23 mouse cellular contexts compared by ENCODE assay signal in genomic region chr17:7348765-7349164, GRCm38 (mm10). TPM values are rescaled to one million over a fixed set of nuclear protein-coding genes. Genes with fewer than 3 reads are reported as not detected.
"Had no signal": no experiment of that assay in that cellular context is flagged by ENCODE, and none has a peak within 500 bp of the region (broad histone marks: within the 10 kb centered on the region; RNA-seq: fewer than 3 reads in every experiment).

No protein-coding gene starts in this region.

RNA-seq across cellular contexts. Expression of gene Ttll2, which starts 3.7 kb away (rescaled TPM):
- total RNA-seq: layer of hippocampus, adult 8-10 months; layer of hippocampus, postnatal 10 days; layer of hippocampus, postnatal 36 days; left cerebral cortex, adult 2 months; left cerebral cortex, postnatal 10 days; left cerebral cortex, postnatal 36 days; megakaryocyte, adult 5-6 weeks; monocyte, adult 5-6 weeks; neutrophil, adult 5-6 weeks had no signal
- polyA plus RNA-seq: limb, embryonic 12.5 days; limb, embryonic 15.5 days; liver, embryonic 11.5 days; liver, postnatal 0 days; lung, embryonic 14.5 days; lung, postnatal 0 days; macrophage; midbrain, embryonic 12.5 days; midbrain, embryonic 15.5 days; myocyte; neural tube, embryonic 13.5 days; stomach, embryonic 15.5 days; thymus, postnatal 0 days had no signal

RNA-seq across cellular contexts. Expression of gene Gm49630, which starts 23.0 kb away (rescaled TPM):
- total RNA-seq: layer of hippocampus, adult 8-10 months; layer of hippocampus, postnatal 10 days; layer of hippocampus, postnatal 36 days; left cerebral cortex, adult 2 months; left cerebral cortex, postnatal 10 days; left cerebral cortex, postnatal 36 days; megakaryocyte, adult 5-6 weeks; monocyte, adult 5-6 weeks; neutrophil, adult 5-6 weeks had no signal
- polyA plus RNA-seq: limb, embryonic 12.5 days; limb, embryonic 15.5 days; liver, embryonic 11.5 days; liver, embryonic 14.5 days; liver, postnatal 0 days; lung, embryonic 14.5 days; lung, postnatal 0 days; macrophage; midbrain, embryonic 12.5 days; midbrain, embryonic 15.5 days; myocyte; neural tube, embryonic 13.5 days; stomach, embryonic 15.5 days; thymus, postnatal 0 days had no signal

RNA-seq across cellular contexts. Expression of gene Tcp10a, which starts 24.3 kb away (rescaled TPM):
- total RNA-seq: megakaryocyte, adult 5-6 weeks; neutrophil, adult 5-6 weeks had no signal
- polyA plus RNA-seq: limb, embryonic 12.5 days; limb, embryonic 15.5 days; liver, embryonic 11.5 days; liver, embryonic 14.5 days; liver, postnatal 0 days; lung, embryonic 14.5 days; lung, postnatal 0 days; macrophage; midbrain, embryonic 12.5 days; midbrain, embryonic 15.5 days; myocyte; stomach, embryonic 15.5 days had no signal

RNA-seq across cellular contexts. Expression of gene Unc93a2, which starts 36.5 kb away (rescaled TPM):
- total RNA-seq: layer of hippocampus, adult 8-10 months; layer of hippocampus, postnatal 36 days; left cerebral cortex, adult 2 months; left cerebral cortex, postnatal 36 days; megakaryocyte, adult 5-6 weeks; monocyte, adult 5-6 weeks; neutrophil, adult 5-6 weeks had no signal
- polyA plus RNA-seq: limb, embryonic 12.5 days; liver, embryonic 11.5 days; lung, embryonic 14.5 days; lung, postnatal 0 days; macrophage; midbrain, embryonic 12.5 days; myocyte; neural tube, embryonic 13.5 days; stomach, embryonic 15.5 days had no signal
